Mouse (Mus musculus) adrenal gland, adult 8-10 months (tissue): ENCODE results near the gene Ftl1. TPM values are rescaled to one million over a fixed set of nuclear protein-coding genes. Genes with fewer than 3 reads are reported as not detected.
"Not testable (repeated sequence)": the region's sequence is repeated elsewhere in the genome, so short reads cannot be mapped to it uniquely, and the experiment has no call there.

Experiments used
- DNase-seq: peaks from one replicate; pipeline ENCODE4 v3.0.0; 2022
- total RNA-seq, 4 experiments: library from RNA; stranded (reverse); gene quantifications; 2 replicates each; pipeline ENCODE4 v1.2.4; 2022

The Ftl1 gene
- total RNA-seq, 4 experiments from 2014 or later = 1,223 to 1,354 (median 1,306) TPM

GRCm38 (mm10) chr7:45475291-45475969 lies 15.7 kb upstream of the Ftl1 start:
- no peak for DNase-seq

- DNase-seq = no peak
Measured at GRCm38 (mm10) chr7:45470869-45471268, 11.2 kb upstream of the Ftl1 start.

- no peak for DNase-seq
Measured at GRCm38 (mm10) chr7:45467090-45467670, 7.5 kb upstream of the Ftl1 start.

GRCm38 (mm10) chr7:45466283-45467089 lies 6.8 kb upstream of the Ftl1 start, which contains the start of gene Bax:
TSS of gene Bax (minus strand) at chr7:45466898.
- peak; percentile 95 for DNase-seq

GRCm38 (mm10) chr7:45465549-45465948 lies 5.9 kb upstream of the Ftl1 start:
- no peak for DNase-seq

- no peak for DNase-seq
Measured at GRCm38 (mm10) chr7:45465112-45465511, 5.4 kb upstream of the Ftl1 start.

DNA sequence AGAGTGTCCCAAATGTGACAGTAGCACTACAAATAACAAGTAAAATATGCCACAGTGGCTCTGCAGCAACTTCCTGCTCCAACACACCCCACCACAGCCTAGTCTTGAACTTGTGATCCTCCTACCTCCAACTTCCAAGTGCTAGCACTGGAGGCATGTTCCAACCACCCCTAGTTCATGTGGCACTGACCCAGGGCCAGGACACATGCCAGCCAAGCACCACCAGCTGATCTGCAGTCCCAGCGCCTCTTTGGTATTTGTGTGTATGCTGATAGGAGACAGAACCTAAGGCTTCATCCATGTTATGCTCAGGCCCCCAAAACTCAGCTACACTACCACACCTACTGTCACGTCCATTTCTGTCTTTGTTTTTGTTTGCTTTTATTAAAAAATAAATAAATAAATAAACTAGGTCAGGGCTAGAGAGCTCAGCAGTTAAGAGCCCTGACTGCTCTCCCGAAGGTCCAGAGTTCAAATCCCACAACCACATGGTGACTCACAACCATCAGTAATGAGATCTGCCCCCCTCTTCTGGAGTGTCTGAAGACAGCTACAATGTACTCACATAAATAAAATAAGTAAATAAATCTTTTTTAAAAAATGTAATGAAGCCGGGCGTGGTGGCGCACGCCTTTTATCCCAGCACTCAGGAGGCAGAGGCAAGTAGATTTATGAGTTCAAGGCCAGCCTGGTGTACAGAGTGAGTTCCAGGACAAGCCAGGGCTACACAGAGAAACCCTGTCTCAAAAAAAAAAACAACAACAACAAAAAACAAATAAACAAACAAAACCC lies 4.5 kb upstream of the Ftl1 start:
- no peak for DNase-seq

DNA sequence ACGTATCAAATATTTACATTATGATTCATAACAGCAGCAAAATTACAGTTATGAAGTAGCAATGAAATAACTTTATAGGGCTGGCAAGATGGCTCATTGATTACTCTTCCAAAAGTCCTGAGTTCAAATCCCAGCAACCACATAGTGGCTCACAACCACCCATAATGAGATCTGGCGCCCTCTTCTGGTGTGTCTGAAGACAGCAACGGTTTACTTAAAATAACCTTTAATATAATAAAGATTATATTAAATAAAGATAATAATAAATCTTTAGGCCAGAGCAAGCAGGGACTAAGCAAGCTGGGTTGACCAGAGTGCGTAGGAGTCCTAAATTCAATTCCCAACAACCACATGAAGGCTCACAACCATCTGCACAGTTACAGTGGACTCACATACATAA lies 3.2 kb upstream of the Ftl1 start:
- not testable (repeated sequence) for DNase-seq

DNA sequence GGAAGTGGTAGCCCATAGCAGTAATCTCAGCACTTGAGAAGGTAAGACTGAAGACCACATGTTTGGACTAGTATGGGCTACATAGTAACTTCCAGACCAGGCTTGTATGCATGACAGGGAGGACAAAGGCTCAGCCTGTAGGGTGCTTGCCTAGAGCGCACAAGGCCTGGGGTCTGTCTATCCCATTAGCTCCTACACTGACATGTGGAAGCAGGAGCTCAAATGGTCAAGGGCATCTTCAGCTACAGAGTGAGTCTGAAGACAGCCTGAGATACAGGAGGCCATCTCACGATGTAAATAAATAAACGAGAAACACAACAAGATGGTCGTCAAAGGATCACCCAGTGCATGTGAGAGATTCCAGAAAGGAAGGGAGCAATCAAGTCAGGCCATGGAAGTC lies 2.6 kb upstream of the Ftl1 start:
- DNase-seq = no peak

- no peak for DNase-seq
Measured at GRCm38 (mm10) chr7:45461781-45462180, 2.1 kb upstream of the Ftl1 start.

- DNase-seq = no peak
Measured at GRCm38 (mm10) chr7:45461326-45461725, 1.6 kb upstream of the Ftl1 start.

- DNase-seq = peak; percentile 80
Measured at GRCm38 (mm10) chr7:45460860-45461314, 1.2 kb upstream of the Ftl1 start.

GRCm38 (mm10) chr7:45460377-45460776 lies 693 bp upstream of the Ftl1 start:
- DNase-seq = no peak

- no peak for DNase-seq
Measured at GRCm38 (mm10) chr7:45458748-45459563, 728 bp downstream of the Ftl1 start.

DNA sequence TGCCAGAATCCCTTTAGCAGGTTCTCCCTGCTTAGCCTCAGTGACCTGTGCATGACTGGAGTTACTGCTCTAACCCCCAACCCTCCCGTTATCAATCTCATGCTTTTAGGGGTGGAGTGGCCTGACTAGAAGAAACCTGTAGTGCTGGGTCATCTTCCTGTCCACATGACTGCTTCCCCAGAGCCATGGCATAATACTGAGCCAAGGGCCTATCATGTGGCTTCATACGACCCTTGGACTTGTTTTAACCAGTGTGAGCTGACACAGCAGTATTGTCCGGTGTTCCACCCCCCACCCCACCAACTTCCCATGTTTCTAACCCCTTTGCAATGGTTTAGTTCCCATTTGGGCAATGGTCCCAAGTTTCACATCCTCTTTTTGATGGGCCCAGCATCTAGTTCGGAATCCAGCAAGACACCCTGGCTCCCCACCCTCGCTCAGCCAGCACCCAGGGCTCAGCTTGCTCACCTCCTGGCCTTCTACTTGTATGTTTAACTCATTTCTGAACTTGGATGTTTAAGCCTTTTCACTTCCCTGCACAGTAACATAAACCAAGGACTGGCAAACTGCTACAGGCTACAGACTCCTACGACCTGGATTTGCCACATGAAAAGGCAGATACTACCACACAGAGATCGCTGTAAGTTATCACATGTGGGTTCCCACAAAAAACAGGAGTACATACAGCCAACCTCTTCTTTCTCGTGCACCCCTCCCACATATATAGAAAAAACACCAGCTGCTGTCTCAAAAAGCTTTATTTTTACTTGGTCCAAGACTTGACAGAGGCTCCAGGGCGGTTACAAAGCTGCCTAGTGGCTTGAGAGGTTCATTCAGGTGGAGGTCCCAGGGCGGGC lies 2.3 kb downstream of the Ftl1 start:
- no peak for DNase-seq

GRCm38 (mm10) chr7:45456721-45457203 lies 2.9 kb downstream of the Ftl1 start:
- DNase-seq = no peak

- no peak for DNase-seq
Measured at GRCm38 (mm10) chr7:45455932-45456696, 3.6 kb downstream of the Ftl1 start.

DNA sequence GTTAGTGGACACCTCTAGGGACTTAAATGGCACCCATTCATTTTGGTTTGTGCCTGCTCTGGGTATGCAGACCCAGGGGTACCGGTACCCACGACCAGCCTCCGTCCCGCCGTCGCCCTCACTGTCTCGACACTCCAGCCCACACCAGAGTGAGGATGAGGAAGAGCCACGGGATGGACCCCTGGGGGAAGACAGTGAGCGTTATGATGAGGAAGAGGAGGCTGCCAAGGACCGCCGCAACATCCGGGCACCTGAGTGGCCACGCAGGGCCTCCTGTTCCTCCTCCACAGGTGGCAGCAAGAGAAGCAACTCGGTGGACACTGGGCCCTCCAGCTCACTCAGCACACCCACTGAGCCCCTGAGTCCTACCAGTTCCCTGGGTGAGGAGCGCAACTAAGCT lies 4.7 kb downstream of the Ftl1 start:
- DNase-seq = no peak

GRCm38 (mm10) chr7:45451344-45451982 lies 8.2 kb downstream of the Ftl1 start:
- no peak for DNase-seq
